Mouse (Mus musculus): ENCODE results near the gene Myo16. TPM values are rescaled to one million over a fixed set of nuclear protein-coding genes. Genes with fewer than 3 reads are reported as not detected.

Myo16 gene
- polyA plus RNA-seq, 1 experiment from 2014 or later, result 0.50 TPM

- H3K36me3 ChIP-seq (replicated peaks), result no peaks in the 10 kb centered on the region
- peaks cover 20% of the 10 kb centered on the region for H3K4me1 ChIP-seq
- no peak overlapping the region for H3K4me3 ChIP-seq
- 90% methylated on average over 8 of the region's 8 CpGs for WGBS
- no peak overlapping the region for H3K27ac ChIP-seq
- no peaks in the 10 kb centered on the region for H3K9me3 ChIP-seq
- H3K27me3 ChIP-seq (ENCODE audit: poor library complexity, severe bottlenecking), result no peaks in the 10 kb centered on the region; the same call in 1 of the 2 replicates
- no peak for DNase-seq (ENCODE audit: extremely low spot score, low spot score)
Measured at GRCm38 (mm10) chr8:10435492-10435891, 281.8 kb downstream of the Myo16 start.

- no peaks in the 10 kb centered on the region; the same call in 1 of the 2 replicates for H3K27me3 ChIP-seq (ENCODE audit: poor library complexity, severe bottlenecking)
- 17% methylated on average over 11 of the region's 11 CpGs for WGBS
- H3K4me3 ChIP-seq, result no peak overlapping the region
- H3K36me3 ChIP-seq (replicated peaks), result no peaks in the 10 kb centered on the region
- no peaks in the 10 kb centered on the region for H3K9me3 ChIP-seq
- H3K27ac ChIP-seq, result no peak overlapping the region
- DNase-seq (ENCODE audit: extremely low spot score, low spot score), result peak; percentile 78
- peaks cover 26% of the 10 kb centered on the region for H3K4me1 ChIP-seq
Measured at GRCm38 (mm10) chr8:10438772-10439171, 285.1 kb downstream of the Myo16 start.

- peaks cover 26% of the 10 kb centered on the region for H3K4me1 ChIP-seq
- no peak overlapping the region; the same call in 1 of the 2 replicates for H3K27ac ChIP-seq
- H3K9me3 ChIP-seq, result no peaks in the 10 kb centered on the region
- H3K4me3 ChIP-seq, result no peak overlapping the region
- no peaks in the 10 kb centered on the region for H3K36me3 ChIP-seq (replicated peaks)
- WGBS, result 82% methylated on average over 16 of the region's 16 CpGs
- no peak for DNase-seq (ENCODE audit: extremely low spot score, low spot score)
- H3K27me3 ChIP-seq (ENCODE audit: poor library complexity, severe bottlenecking), result no peaks in the 10 kb centered on the region; the same call in 1 of the 2 replicates
Measured at GRCm38 (mm10) chr8:10439595-10440453, 286.1 kb downstream of the Myo16 start.

- WGBS, result 61% methylated on average over 3 of the region's 3 CpGs
Measured at GRCm38 (mm10) chr8:10442562-10442961, 288.9 kb downstream of the Myo16 start.

GRCm38 (mm10) chr8:10445011-10445410, 291.3 kb downstream of the Myo16 start:
- Histone ChIP-seq H3K4me3 (no peak overlapping the region), H3K9me3 (no peaks in the 10 kb centered on the region), H3K27me3 (ENCODE audit: poor library complexity, severe bottlenecking) (no peaks in the 10 kb centered on the region), H3K36me3 (replicated peaks) (no peaks in the 10 kb centered on the region), H3K27ac (no peak overlapping the region), H3K4me1 (peaks cover 11% of the 10 kb centered on the region)
- 93% methylated on average over 7 of the region's 7 CpGs for WGBS
- no peak for DNase-seq (ENCODE audit: extremely low spot score, low spot score)

More at GRCm38 (mm10) chr8:10442562-10442961, 288.9 kb downstream of the Myo16 start:
- no peaks in the 10 kb centered on the region for H3K36me3 ChIP-seq (replicated peaks)
- no peaks in the 10 kb centered on the region for H3K9me3 ChIP-seq
- no peak for DNase-seq (ENCODE audit: extremely low spot score, low spot score)
- no peak overlapping the region for H3K4me3 ChIP-seq
- H3K27me3 ChIP-seq (ENCODE audit: poor library complexity, severe bottlenecking), result no peaks in the 10 kb centered on the region; the same call in 1 of the 2 replicates
- H3K4me1 ChIP-seq, result peaks cover 26% of the 10 kb centered on the region
- no peak overlapping the region for H3K27ac ChIP-seq

GRCm38 (mm10) chr8:10448545-10448944, 294.8 kb downstream of the Myo16 start:
- H3K4me3 ChIP-seq, result no peak overlapping the region
- no peak overlapping the region for H3K27ac ChIP-seq
- no peaks in the 10 kb centered on the region for H3K27me3 ChIP-seq (ENCODE audit: poor library complexity, severe bottlenecking)
- WGBS, result 89% methylated on average over 14 of the region's 14 CpGs
- DNase-seq (ENCODE audit: extremely low spot score, low spot score), result no peak
- H3K36me3 ChIP-seq (replicated peaks), result no peaks in the 10 kb centered on the region
- peaks cover 6% of the 10 kb centered on the region for H3K4me1 ChIP-seq
- no peaks in the 10 kb centered on the region for H3K9me3 ChIP-seq

GRCm38 (mm10) chr8:10453046-10453445, 299.3 kb downstream of the Myo16 start:
- DNase-seq (ENCODE audit: extremely low spot score, low spot score), result no peak
- WGBS, result 71% methylated on average over 10 of the region's 10 CpGs

GRCm38 (mm10) chr8:10458151-10458649, 304.5 kb downstream of the Myo16 start:
- H3K27me3 ChIP-seq (ENCODE audit: poor library complexity, severe bottlenecking), result no peaks in the 10 kb centered on the region
- H3K36me3 ChIP-seq (replicated peaks), result no peaks in the 10 kb centered on the region
- peaks cover 14% of the 10 kb centered on the region for H3K4me1 ChIP-seq
- H3K4me3 ChIP-seq, result no peak overlapping the region
- no peak for DNase-seq (ENCODE audit: extremely low spot score, low spot score)
- 85% methylated on average over 9 of the region's 9 CpGs for WGBS
- H3K9me3 ChIP-seq, result no peaks in the 10 kb centered on the region; the same call in 1 of the 2 replicates
- no peak overlapping the region for H3K27ac ChIP-seq

More at GRCm38 (mm10) chr8:10453046-10453445, 299.3 kb downstream of the Myo16 start:
- Histone ChIP-seq H3K36me3 (replicated peaks) (no peaks in the 10 kb centered on the region), H3K9me3 (no peaks in the 10 kb centered on the region; the same call in 1 of the 2 replicates), H3K27me3 (ENCODE audit: poor library complexity, severe bottlenecking) (no peaks in the 10 kb centered on the region), H3K4me3 (no peak overlapping the region), H3K4me1 (peaks cover 16% of the 10 kb centered on the region), H3K27ac (no peak overlapping the region)

- Histone ChIP-seq H3K27ac (no peak overlapping the region), H3K9me3 (no peaks in the 10 kb centered on the region), H3K4me3 (no peak overlapping the region), H3K36me3 (replicated peaks) (no peaks in the 10 kb centered on the region), H3K4me1 (no peaks in the 10 kb centered on the region), H3K27me3 (ENCODE audit: poor library complexity, severe bottlenecking) (no peaks in the 10 kb centered on the region)
- WGBS, result 83% methylated on average over 5 of the region's 5 CpGs
- DNase-seq (ENCODE audit: extremely low spot score, low spot score), result no peak
Measured at GRCm38 (mm10) chr8:10462271-10462670, 308.6 kb downstream of the Myo16 start.

GRCm38 (mm10) chr8:10468490-10468889, 314.8 kb downstream of the Myo16 start:
- Histone ChIP-seq H3K27ac (no peak overlapping the region), H3K9me3 (no peaks in the 10 kb centered on the region), H3K27me3 (ENCODE audit: poor library complexity, severe bottlenecking) (no peaks in the 10 kb centered on the region), H3K36me3 (replicated peaks) (no peaks in the 10 kb centered on the region), H3K4me3 (no peak overlapping the region), H3K4me1 (no peaks in the 10 kb centered on the region)
- no peak for DNase-seq (ENCODE audit: extremely low spot score, low spot score)
- WGBS, result 80% methylated on average over 3 of the region's 3 CpGs

- no peaks in the 10 kb centered on the region for H3K27me3 ChIP-seq (ENCODE audit: poor library complexity, severe bottlenecking)
- WGBS, result 47% methylated on average over 2 of the region's 2 CpGs
- H3K4me1 ChIP-seq, result 0 out of 2 replicates have a peak, but pooled peaks cover 2% of the 10 kb centered on the region
- H3K27ac ChIP-seq, result no peak overlapping the region
- no peak overlapping the region for H3K4me3 ChIP-seq
- H3K36me3 ChIP-seq (replicated peaks), result no peaks in the 10 kb centered on the region
- no peaks in the 10 kb centered on the region for H3K9me3 ChIP-seq
- DNase-seq (ENCODE audit: extremely low spot score, low spot score), result no peak
Measured at GRCm38 (mm10) chr8:10469658-10470057, 315.9 kb downstream of the Myo16 start.

- no peak for DNase-seq (ENCODE audit: extremely low spot score, low spot score)
Measured at GRCm38 (mm10) chr8:10470280-10470679, 316.6 kb downstream of the Myo16 start.

GRCm38 (mm10) chr8:10472371-10472770, 318.7 kb downstream of the Myo16 start:
- no peak overlapping the region for H3K4me3 ChIP-seq
- no peaks in the 10 kb centered on the region for H3K27me3 ChIP-seq (ENCODE audit: poor library complexity, severe bottlenecking)
- H3K4me1 ChIP-seq, result 0 out of 2 replicates have a peak, but pooled peaks cover 2% of the 10 kb centered on the region
- WGBS, result 90% methylated on average over 3 of the region's 3 CpGs
- H3K9me3 ChIP-seq, result no peaks in the 10 kb centered on the region
- H3K36me3 ChIP-seq (replicated peaks), result no peaks in the 10 kb centered on the region
- DNase-seq (ENCODE audit: extremely low spot score, low spot score), result no peak
- no peak overlapping the region for H3K27ac ChIP-seq

More at GRCm38 (mm10) chr8:10470280-10470679, 316.6 kb downstream of the Myo16 start:
- Histone ChIP-seq H3K27ac (no peak overlapping the region), H3K9me3 (no peaks in the 10 kb centered on the region), H3K4me3 (no peak overlapping the region), H3K36me3 (replicated peaks) (no peaks in the 10 kb centered on the region), H3K27me3 (ENCODE audit: poor library complexity, severe bottlenecking) (no peaks in the 10 kb centered on the region), H3K4me1 (0 out of 2 replicates have a peak, but pooled peaks cover 2% of the 10 kb centered on the region)
- WGBS, result 66% methylated on average over 6 of the region's 6 CpGs
